Mouse (Mus musculus): Measurements from ENCODE around the gene Tspan6. TPM values are rescaled to one million over a fixed set of nuclear protein-coding genes. Genes with fewer than 3 reads are reported as not detected.

The Tspan6 gene
- 157 and 158 TPM in 2 replicates for polyA plus RNA-seq (2016; fragmentation: Nextera tagmentation; extraction: Ambion mirVana)

DNA sequence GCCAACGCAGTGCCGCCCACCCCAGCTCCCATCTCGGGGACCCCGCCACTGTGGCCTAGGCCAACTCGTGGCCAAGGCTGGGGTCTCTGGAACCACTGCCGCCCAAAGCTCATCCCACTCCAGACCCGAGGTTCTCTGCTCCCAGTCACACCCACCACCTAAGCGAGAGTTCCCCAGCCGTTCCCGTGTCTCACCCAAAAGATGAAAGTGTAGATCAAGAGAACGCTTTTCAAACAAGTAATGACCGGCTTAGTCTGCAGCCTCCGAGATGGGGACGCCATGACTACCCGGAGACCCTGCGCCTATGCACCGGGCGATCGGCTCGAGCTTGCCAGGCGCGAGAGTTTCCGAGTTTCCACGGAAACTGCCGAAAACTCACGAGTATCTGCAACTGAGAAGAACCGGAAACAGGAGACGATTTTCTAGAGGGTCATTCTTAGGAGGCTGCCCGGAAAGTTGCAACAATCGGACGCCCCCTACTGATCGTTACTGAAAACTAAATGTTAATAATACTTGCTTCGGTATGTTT is at the start of gene Tspan6:
Tspan6 (minus strand) TSS at position 416 of the 529 bp plus-strand sequence.
- Histone ChIP-seq H3K4me1 (replicated peaks) (0 out of 2 replicates have a peak, but pooled peaks cover 3% of the 10 kb centered on the region), H3K27ac (ENCODE audit: poor library complexity, severe bottlenecking) (peak within 1 kb of the TSS; percentile 64; the same call in 1 of the 2 replicates), H3K4me2 (peak within 1 kb of the TSS; percentile 71), H3K27me3 (replicated peaks) (no peaks in the 10 kb centered on the region), H3K9me3 (replicated peaks) (no peaks in the 10 kb centered on the region), H3K9ac (peak within 1 kb of the TSS; percentile 85), H3K4me3 (peak within 1 kb of the TSS; percentile 65), H3K36me3 (peaks cover 6% of the 10 kb centered on the region; the same call in 1 of the 2 replicates)
- peak; percentile 67 for ATAC-seq (ENCODE audit: insufficient number of reproducible peaks, low FRiP score)
- 22% methylated on average over 33 of the region's 33 CpGs for WGBS

DNA sequence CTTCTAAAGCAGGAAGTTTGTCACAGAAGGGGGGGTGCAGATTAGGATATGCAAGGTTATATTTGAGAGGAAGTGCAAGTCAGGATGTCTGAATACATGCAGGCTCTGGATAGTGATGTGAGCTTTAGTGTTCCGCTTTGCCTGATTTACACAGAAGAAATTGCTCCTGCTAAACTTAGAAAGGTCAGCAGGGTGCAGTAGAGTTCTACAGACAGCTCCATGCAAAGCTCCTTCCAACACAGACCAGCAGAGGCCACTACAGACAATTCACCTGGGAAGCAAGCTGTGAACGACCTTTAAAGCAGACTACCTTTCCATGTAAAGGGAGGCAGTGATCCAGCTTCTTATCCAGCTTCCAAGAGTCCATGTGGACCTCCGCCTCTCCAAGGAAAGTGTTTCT is 49.2 kb upstream of the Tspan6 start:
- 18% methylated on average over 3 of the region's 3 CpGs for WGBS
- H3K9ac ChIP-seq = no peak overlapping the region
- H3K4me1 ChIP-seq (replicated peaks) = no peaks in the 10 kb centered on the region
- no peaks in the 10 kb centered on the region for H3K36me3 ChIP-seq
- no peak for ATAC-seq (ENCODE audit: insufficient number of reproducible peaks, low FRiP score)
- no peaks in the 10 kb centered on the region for H3K9me3 ChIP-seq (replicated peaks)
- H3K27me3 ChIP-seq (replicated peaks) = no peaks in the 10 kb centered on the region
- H3K27ac ChIP-seq (ENCODE audit: poor library complexity, severe bottlenecking) = no peak overlapping the region
- H3K4me2 ChIP-seq = no peak overlapping the region
- H3K4me3 ChIP-seq = no peak overlapping the region

DNA sequence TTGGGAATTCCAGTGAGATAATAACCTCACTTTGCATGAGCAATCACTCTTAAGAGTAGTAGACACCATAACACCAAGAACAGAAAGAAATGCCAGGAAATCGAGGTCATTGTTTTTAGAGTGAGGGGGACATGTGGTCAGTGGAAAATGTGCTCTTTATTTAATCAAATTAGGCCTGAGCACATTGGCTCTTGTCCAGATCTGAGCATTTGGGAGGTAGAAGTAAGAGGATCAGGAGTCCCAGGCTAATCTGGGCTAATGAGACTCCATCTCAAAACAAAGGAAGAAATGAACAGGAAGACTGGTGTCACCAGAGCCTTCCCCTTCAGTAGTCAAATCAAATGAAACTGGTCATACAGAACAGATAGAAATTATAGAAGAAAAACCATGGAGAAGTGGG is 41.3 kb upstream of the Tspan6 start:
- Histone ChIP-seq H3K4me2 (no peak overlapping the region), H3K4me3 (no peak overlapping the region), H3K9me3 (replicated peaks) (no peaks in the 10 kb centered on the region), H3K27ac (ENCODE audit: poor library complexity, severe bottlenecking) (no peak overlapping the region), H3K9ac (no peak overlapping the region), H3K4me1 (replicated peaks) (peaks cover 5% of the 10 kb centered on the region), H3K27me3 (replicated peaks) (no peaks in the 10 kb centered on the region), H3K36me3 (no peaks in the 10 kb centered on the region)
- ATAC-seq (ENCODE audit: insufficient number of reproducible peaks, low FRiP score) = peak; percentile 42; the same call in 1 of the 2 replicates
- WGBS = 34% methylated on average over 1 of the region's 1 CpGs

DNA sequence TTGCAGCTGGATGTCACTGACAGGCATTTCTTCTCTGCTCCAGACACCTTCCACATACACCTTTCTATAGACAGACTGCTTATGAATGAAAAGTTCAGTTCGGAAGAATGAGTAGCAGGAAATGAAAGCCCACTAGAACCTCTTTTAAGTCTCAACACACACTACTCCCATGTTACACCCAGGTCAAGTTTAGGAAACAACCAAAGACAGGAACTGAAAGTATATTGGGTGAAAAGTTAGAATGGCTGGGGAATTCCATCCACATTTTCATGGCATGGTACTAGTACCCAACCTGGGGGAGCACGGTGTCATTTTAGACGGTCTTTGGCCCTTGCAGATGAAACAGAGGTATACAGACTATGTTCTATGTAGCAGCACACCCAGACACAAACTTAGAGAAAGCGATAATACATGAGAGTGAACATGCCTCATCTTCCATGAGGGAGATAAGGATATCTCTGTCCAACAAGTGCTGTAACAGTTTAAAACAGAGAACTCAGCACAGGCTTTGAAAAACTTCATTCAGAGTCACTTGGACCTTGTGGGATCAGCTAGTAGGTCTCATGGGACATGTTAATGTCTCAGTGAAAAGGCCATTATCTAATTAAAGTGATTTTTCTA is 38.5 kb upstream of the Tspan6 start:
- Histone ChIP-seq H3K4me1 (replicated peaks) (peaks cover 11% of the 10 kb centered on the region), H3K36me3 (no peaks in the 10 kb centered on the region), H3K27ac (ENCODE audit: poor library complexity, severe bottlenecking) (no peak overlapping the region), H3K4me2 (no peak overlapping the region), H3K27me3 (replicated peaks) (no peaks in the 10 kb centered on the region), H3K9ac (no peak overlapping the region), H3K9me3 (replicated peaks) (no peaks in the 10 kb centered on the region), H3K4me3 (no peak overlapping the region)
- no peak for ATAC-seq (ENCODE audit: insufficient number of reproducible peaks, low FRiP score)
- WGBS = 55% methylated on average over 4 of the region's 4 CpGs

DNA sequence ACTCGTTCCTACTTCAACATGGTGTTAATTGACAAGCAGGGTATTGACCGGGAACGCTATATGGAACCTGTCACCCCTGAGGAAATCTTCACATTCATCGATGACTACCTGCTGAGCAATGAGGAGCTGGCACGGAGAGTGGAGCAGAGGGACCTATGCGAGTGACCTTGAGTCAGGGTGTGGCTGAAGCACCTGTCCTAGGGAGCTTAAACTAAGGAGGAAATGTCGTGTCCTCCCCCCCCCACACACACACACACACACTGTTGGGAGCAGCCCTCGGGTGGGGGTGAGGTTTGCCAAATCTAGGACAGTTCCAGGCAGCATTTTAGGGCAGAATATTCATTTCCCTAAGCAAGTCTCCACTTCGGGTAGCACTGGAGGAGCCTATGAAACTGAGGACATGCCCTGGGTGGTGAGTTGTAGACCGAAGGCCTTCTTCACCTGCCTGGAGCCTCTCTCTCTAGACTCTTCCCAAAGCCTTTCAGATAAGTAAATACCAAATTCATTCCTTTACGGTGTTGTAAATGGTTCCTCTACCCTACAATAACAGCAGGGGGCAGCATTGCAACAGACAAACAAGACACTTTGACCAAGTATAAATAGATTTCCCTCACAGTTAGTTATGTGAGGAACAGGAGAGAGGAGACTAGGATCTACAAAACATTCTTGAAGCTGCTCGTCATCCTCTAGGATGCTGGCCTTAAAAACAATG is 33.2 kb upstream of the Tspan6 start:
- no peak overlapping the region for H3K27ac ChIP-seq (ENCODE audit: poor library complexity, severe bottlenecking)
- no peak overlapping the region for H3K9ac ChIP-seq
- H3K27me3 ChIP-seq (replicated peaks) = no peaks in the 10 kb centered on the region
- no peak overlapping the region for H3K4me2 ChIP-seq
- no peak for ATAC-seq (ENCODE audit: insufficient number of reproducible peaks, low FRiP score)
- no peaks in the 10 kb centered on the region for H3K9me3 ChIP-seq (replicated peaks)
- H3K4me1 ChIP-seq (replicated peaks) = peaks cover 11% of the 10 kb centered on the region
- no peak overlapping the region for H3K4me3 ChIP-seq
- 48% methylated on average over 12 of the region's 12 CpGs for WGBS
- H3K36me3 ChIP-seq = no peaks in the 10 kb centered on the region

DNA sequence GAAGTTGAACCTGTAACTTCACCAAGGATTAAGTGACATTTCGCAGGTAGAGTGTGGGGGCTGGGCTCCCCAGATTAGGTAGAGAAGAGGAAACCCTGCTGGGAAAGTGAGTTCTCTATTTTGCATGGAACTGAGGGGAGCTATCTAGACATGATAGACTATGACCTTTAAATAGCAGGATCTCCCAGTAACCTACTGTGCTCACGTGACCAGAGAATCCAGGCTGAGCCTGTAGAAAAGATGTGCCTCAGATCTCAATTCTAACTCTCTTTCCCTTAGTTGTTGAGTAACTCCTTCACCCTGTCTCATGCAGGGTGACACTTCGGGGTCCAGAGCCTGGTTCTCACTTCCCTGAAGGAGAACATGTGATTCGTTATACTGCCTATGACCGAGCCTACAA is 28.5 kb upstream of the Tspan6 start:
- Histone ChIP-seq H3K4me3 (no peak overlapping the region), H3K9ac (no peak overlapping the region), H3K27ac (ENCODE audit: poor library complexity, severe bottlenecking) (no peak overlapping the region), H3K27me3 (replicated peaks) (no peaks in the 10 kb centered on the region), H3K36me3 (no peaks in the 10 kb centered on the region), H3K4me2 (no peak overlapping the region), H3K9me3 (replicated peaks) (no peaks in the 10 kb centered on the region), H3K4me1 (replicated peaks) (no peaks in the 10 kb centered on the region)
- no peak for ATAC-seq (ENCODE audit: insufficient number of reproducible peaks, low FRiP score)
- 63% methylated on average over 5 of the region's 5 CpGs for WGBS

DNA sequence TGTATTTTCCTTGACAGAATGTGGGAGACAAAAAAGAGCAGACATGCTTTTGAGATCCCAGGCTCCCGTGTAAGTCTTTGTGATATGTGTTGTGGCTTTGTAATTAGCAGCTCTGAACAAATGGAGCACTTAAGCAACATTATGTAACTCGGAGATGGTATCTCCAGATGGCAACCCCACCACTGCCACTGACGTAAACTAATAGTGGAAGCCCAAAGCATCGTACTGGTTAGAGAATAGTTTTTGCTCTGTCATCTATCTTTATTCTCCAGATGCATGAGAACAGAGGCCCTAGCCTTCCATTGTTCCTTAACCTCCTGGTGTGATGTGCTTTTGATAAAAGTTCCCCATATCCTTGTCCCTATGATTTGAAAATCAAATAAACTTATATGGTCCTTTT is 23.0 kb upstream of the Tspan6 start:
- H3K9me3 ChIP-seq (replicated peaks) = no peaks in the 10 kb centered on the region
- no peaks in the 10 kb centered on the region for H3K4me1 ChIP-seq (replicated peaks)
- H3K4me3 ChIP-seq = no peak overlapping the region
- 64% methylated on average over 4 of the region's 4 CpGs for WGBS
- H3K4me2 ChIP-seq = no peak overlapping the region
- ATAC-seq (ENCODE audit: insufficient number of reproducible peaks, low FRiP score) = no peak
- H3K27ac ChIP-seq (ENCODE audit: poor library complexity, severe bottlenecking) = no peak overlapping the region
- H3K36me3 ChIP-seq = no peaks in the 10 kb centered on the region
- H3K27me3 ChIP-seq (replicated peaks) = no peaks in the 10 kb centered on the region
- H3K9ac ChIP-seq = no peak overlapping the region

DNA sequence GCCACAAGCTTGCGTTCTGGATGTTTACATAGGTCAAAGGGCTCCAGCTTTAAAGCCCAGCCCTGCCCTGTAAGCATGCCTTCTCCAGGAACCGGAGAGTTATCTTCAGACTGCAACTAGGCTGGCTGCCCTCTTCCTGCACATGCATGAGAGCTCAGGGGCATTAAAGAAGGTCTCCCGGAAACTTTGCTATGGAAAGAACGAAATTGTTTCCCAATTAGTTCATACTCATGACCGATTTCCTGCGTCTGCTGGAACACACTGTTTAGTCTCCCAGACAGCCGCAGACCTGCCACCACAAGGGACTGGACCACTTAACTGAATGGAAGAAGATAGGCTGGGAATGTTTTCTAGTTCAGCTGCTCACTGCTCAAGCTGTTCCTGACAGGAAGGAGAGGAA is 16.0 kb upstream of the Tspan6 start:
- 32% methylated on average over 7 of the region's 7 CpGs for WGBS
- no peaks in the 10 kb centered on the region for H3K27me3 ChIP-seq (replicated peaks)
- H3K9me3 ChIP-seq (replicated peaks) = no peaks in the 10 kb centered on the region
- H3K4me1 ChIP-seq (replicated peaks) = peaks cover 18% of the 10 kb centered on the region
- peak; percentile 83 for ATAC-seq (ENCODE audit: insufficient number of reproducible peaks, low FRiP score)
- H3K4me3 ChIP-seq = no peak overlapping the region
- H3K4me2 ChIP-seq = peak overlapping the region; percentile 4; the same call in 1 of the 2 replicates
- no peak overlapping the region for H3K9ac ChIP-seq
- no peaks in the 10 kb centered on the region for H3K36me3 ChIP-seq
- peak overlapping the region; percentile 88 for H3K27ac ChIP-seq (ENCODE audit: poor library complexity, severe bottlenecking)

DNA sequence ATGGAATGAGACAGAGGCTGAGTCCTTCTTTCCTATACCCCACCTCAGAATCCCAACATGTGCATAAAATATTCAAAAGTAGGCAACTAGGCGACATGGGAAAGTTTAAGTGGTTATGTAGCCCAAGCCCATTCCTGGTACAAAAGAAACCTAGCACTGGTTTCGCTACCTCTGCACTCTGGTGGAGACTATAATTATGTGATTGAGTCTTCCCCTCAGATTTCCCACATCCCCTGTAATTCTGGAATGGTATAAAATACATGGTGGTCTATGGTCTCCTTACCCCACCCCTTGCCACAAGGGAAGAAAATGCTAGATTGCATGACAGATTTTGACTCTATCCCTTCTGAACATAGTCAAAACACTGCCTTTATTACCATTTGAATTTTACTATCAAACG is 14.8 kb upstream of the Tspan6 start:
- Histone ChIP-seq H3K27me3 (replicated peaks) (no peaks in the 10 kb centered on the region), H3K4me1 (replicated peaks) (peaks cover 18% of the 10 kb centered on the region), H3K9me3 (replicated peaks) (no peaks in the 10 kb centered on the region), H3K27ac (ENCODE audit: poor library complexity, severe bottlenecking) (no peak overlapping the region), H3K9ac (no peak overlapping the region), H3K4me2 (no peak overlapping the region), H3K4me3 (no peak overlapping the region), H3K36me3 (no peaks in the 10 kb centered on the region)
- WGBS = 83% methylated on average over 3 of the region's 3 CpGs
- no peak for ATAC-seq (ENCODE audit: insufficient number of reproducible peaks, low FRiP score)

DNA sequence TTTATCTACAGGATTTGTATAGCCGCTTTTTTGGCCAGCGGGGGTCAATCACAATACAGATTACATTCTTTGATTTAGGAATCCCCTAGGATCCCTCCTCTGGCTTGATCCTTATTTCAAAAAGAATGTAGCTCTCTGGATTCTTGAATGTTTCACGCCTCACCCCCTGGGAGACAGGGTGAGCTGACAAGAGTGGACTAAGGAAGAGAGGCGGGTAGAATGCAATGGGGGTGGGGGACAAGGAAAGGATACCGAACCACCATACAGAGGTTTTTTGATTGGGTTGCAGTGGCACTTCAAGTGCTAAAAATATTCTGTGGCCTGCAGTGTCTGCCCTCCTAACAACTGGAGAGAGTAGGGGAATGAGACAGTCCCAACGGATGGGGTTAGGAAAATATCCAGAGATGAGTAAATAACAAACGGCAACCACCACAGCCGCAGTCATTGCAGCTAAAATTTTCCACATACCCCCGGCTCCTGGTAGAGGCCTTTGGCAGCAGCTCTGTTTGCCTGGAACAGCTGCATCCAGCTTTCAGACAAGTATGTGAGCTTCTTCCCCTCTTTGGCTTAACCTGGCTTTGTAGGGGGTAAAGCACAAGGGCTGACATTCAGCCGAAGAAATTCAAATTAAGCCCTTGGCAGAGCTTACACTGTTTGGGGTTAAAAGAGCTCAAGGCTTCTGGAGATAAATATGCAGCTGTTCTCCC is 13.3 kb upstream of the Tspan6 start:
- Histone ChIP-seq H3K4me2 (peak overlapping the region; percentile 24), H3K4me1 (replicated peaks) (peaks cover 18% of the 10 kb centered on the region), H3K36me3 (no peaks in the 10 kb centered on the region), H3K9ac (no peak overlapping the region), H3K9me3 (replicated peaks) (no peaks in the 10 kb centered on the region), H3K27me3 (replicated peaks) (no peaks in the 10 kb centered on the region), H3K27ac (ENCODE audit: poor library complexity, severe bottlenecking) (peak overlapping the region; percentile 68), H3K4me3 (no peak overlapping the region)
- WGBS = 18% methylated on average over 10 of the region's 10 CpGs
- no peak for ATAC-seq (ENCODE audit: insufficient number of reproducible peaks, low FRiP score)

DNA sequence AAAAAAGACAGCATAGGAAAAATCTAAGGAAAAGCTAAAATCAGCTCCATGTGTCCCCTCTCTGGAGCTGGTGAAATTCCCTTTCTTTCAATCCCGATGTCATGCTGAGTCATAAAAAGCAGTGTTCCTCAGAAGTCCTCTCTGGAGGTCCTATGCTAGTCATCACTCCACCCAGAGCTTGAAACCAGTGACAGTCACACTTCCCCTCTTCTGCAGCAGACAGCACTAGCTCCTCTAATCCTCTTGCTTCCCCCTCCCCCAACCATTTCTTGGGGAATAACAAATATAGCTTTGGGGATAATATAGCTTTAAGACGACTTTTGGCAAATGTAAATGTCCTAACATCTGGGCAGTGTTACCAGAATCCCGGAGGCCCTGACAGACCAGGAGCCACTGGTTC is 10.0 kb upstream of the Tspan6 start, which contains the start of gene Srpx2:
Srpx2 (plus strand) TSS at position 166 of the 400 bp plus-strand sequence.
- peak within 1 kb of the TSS; percentile 27; the same call in 1 of the 2 replicates for H3K27ac ChIP-seq (ENCODE audit: poor library complexity, severe bottlenecking)
- WGBS = 25% methylated on average over 3 of the region's 3 CpGs
- no peaks in the 10 kb centered on the region for H3K9me3 ChIP-seq (replicated peaks)
- H3K36me3 ChIP-seq = no peaks in the 10 kb centered on the region
- no peak within 1 kb of the TSS for H3K9ac ChIP-seq
- H3K4me2 ChIP-seq = 0 out of 2 replicates have a peak within 1 kb of the TSS, but pooled peaks have one; percentile 16
- no peak within 1 kb of the TSS for H3K4me3 ChIP-seq
- ATAC-seq (ENCODE audit: insufficient number of reproducible peaks, low FRiP score) = no peak
- peaks cover 9% of the 10 kb centered on the region; the same call in 1 of the 2 replicates for H3K4me1 ChIP-seq (replicated peaks)
- H3K27me3 ChIP-seq (replicated peaks) = no peaks in the 10 kb centered on the region
